Mouse (Mus musculus) ovary, postnatal 14 days (tissue): ENCODE measurements around the gene Tmem39a.

Experiments
- DNase-seq: peaks from one replicate; pipeline ENCODE4 v3.0.0; 2022; ENCODE audit warnings: low spot score

Gene Tmem39a

GRCm38 (mm10) chr16:38636682-38637081 is 78.2 kb downstream of the Tmem39a start:
- DNase-seq: no peak

- no peak for DNase-seq
These were observed 78.6 kb downstream of the Tmem39a start for GRCm38 (mm10) chr16:38637085-38637484.
